Mouse (Mus musculus): ENCODE results near the gene Rhbdf1. TPM values are rescaled to one million over a fixed set of nuclear protein-coding genes. Genes with fewer than 3 reads are reported as not detected.

Gene Rhbdf1
- polyA plus RNA-seq, 1 experiment: 56.7 TPM

DNA sequence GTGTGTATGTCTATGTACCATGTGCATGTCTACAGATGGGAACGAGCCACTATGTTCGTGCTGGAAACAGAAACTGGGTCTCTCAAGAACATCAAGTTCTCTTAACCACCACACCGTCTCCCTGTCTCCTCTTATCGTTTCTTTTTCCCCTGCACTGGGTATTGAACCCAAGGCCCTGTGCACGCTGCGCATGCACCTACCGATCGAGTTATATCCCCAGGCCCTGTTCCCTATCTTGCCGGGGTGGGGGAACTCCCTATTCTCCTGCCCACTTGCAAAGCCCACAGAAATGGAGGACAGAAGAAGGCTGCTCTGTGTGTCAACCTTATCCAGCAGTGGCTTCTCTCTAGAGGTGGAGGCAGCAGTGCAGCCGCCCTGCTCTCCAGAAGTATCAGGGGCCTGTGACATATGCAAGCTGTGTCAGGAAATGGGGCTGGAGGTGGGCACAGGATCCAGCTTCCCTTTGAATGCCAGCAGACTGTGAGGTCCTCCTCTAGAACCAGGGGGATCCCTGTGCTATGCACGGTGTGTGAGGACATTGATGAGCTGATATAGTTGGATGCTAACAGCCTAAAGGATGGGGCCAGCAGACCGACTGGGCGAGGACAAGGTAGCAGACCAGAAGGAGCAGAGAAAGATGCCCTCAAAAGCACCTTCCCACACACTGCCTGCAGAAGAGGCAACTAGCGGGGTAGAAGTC is 23.7 kb downstream of the Rhbdf1 start:
- TF ChIP-seq POLR2A (IDR thresholded peaks at IDR 0.05; ENCODE audit: low read depth, low read length): no peak
- TF ChIP-seq CTCF (IDR thresholded peaks at IDR 0.05; ENCODE audit: extremely low read depth, insufficient read length, insufficient replicate concordance, low read depth, low read length): no peak
- H3K36me3 ChIP-seq (ENCODE audit: control insufficient read depth, insufficient read depth, low read length): no peaks in the 10 kb centered on the region
- H3K27me3 ChIP-seq (ENCODE audit: control insufficient read depth, insufficient read depth, low read length): no peaks in the 10 kb centered on the region
- no peaks in the 10 kb centered on the region for H3K4me1 ChIP-seq (ENCODE audit: control insufficient read depth, insufficient read depth, insufficient read length, low read length)
- H3K4me3 ChIP-seq (ENCODE audit: low read depth, low read length): no peak overlapping the region
- no peak overlapping the region for H3K27ac ChIP-seq (ENCODE audit: insufficient read depth, low read depth, low read length)
- whole genome bisulfite sequencing: 78% methylated on average over 14 of the region's 14 CpGs

DNA sequence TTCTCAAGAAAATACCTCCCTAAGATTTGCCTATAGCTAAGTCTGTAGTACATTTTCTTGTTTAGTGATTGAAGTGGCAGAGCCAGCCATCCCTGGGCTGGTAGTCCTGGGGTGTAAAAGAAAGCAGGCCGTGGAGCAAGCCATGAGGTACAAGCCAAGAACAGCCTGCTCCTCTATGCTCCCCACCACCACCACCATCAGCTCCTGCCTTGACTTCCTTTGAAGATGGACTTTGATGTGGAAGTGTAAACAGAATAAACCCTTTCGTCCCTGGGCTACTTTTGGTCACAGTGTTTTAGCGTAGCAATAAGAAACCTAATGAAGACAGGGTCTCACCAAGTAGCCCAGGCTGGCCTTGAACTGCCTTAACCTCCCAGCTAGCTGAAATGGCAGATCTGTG is 24.3 kb downstream of the Rhbdf1 start:
- Histone ChIP-seq H3K4me3 (ENCODE audit: low read depth, low read length) (no peak overlapping the region), H3K4me1 (ENCODE audit: control insufficient read depth, insufficient read depth, insufficient read length, low read length) (no peaks in the 10 kb centered on the region), H3K36me3 (ENCODE audit: control insufficient read depth, insufficient read depth, low read length) (no peaks in the 10 kb centered on the region), H3K27me3 (ENCODE audit: control insufficient read depth, insufficient read depth, low read length) (no peaks in the 10 kb centered on the region), H3K27ac (ENCODE audit: insufficient read depth, low read depth, low read length) (no peak overlapping the region)
- no peak for TF ChIP-seq POLR2A (IDR thresholded peaks at IDR 0.05; ENCODE audit: low read depth, low read length)
- no peak for TF ChIP-seq CTCF (IDR thresholded peaks at IDR 0.05; ENCODE audit: extremely low read depth, insufficient read length, insufficient replicate concordance, low read depth, low read length)
- 39% methylated on average over 3 of the region's 3 CpGs for WGBS

DNA sequence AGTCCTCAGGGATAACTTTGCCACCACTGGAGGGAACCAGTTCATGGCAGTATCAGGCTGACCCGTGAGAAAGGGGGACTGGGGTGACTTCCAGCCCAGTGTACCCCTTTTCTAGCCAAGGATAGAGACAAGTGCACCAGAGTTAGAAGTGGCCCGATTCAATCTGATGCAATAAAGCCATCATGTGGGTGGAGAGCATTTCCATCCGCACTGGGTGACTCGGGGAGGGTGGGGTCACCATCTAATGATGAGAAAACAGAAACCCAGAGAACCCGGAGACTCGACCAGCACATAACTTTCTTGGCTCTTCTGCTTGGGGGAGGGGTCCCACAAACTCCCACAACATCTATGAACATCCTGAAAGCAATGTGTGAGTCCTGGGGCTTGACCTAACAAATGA is 25.4 kb downstream of the Rhbdf1 start:
- H3K36me3 ChIP-seq (ENCODE audit: control insufficient read depth, insufficient read depth, low read length): no peaks in the 10 kb centered on the region
- WGBS: 31% methylated on average over 6 of the region's 6 CpGs
- no peak overlapping the region for H3K4me3 ChIP-seq (ENCODE audit: low read depth, low read length)
- H3K4me1 ChIP-seq (ENCODE audit: control insufficient read depth, insufficient read depth, insufficient read length, low read length): no peaks in the 10 kb centered on the region
- H3K27me3 ChIP-seq (ENCODE audit: control insufficient read depth, insufficient read depth, low read length): no peaks in the 10 kb centered on the region
- H3K27ac ChIP-seq (ENCODE audit: insufficient read depth, low read depth, low read length): no peak overlapping the region
- TF ChIP-seq CTCF (IDR thresholded peaks at IDR 0.05; ENCODE audit: extremely low read depth, insufficient read length, insufficient replicate concordance, low read depth, low read length) (no peak), POLR2A (IDR thresholded peaks at IDR 0.05; ENCODE audit: low read depth, low read length) (no peak)

DNA sequence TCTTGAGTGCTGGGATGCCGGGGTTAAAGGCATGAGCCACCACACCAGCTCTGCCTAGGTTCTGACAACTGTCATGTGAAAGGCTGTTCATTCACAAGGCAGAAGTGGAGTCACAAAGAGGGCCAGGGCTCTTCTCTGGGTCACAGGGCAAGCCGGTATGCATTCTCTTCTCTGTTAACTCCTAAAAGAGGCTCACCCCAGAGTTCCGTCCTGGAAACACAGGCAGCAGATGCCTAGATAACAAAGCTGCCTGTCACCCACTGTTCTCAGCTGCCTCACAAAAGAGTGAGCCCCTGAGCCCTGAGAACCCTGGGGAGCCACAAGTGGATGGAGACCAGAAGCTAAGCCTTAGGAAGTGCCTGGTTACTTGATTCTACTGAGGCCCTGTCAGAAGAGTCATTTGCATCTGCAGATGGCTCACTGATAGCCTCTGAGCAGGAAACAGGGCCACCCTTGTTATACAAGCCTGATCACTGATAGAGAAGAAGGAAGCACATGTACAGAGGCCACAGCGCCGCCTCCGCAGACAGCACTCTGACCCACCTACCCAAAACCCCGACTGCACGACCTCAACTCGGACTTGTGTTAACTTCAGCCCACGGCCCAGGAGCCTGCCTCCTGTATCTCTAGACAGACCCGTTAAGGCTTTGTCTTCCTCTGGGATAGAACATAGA is 26.1 kb downstream of the Rhbdf1 start:
- H3K4me1 ChIP-seq (ENCODE audit: control insufficient read depth, insufficient read depth, insufficient read length, low read length): no peaks in the 10 kb centered on the region
- H3K27me3 ChIP-seq (ENCODE audit: control insufficient read depth, insufficient read depth, low read length): no peaks in the 10 kb centered on the region
- TF ChIP-seq CTCF (IDR thresholded peaks at IDR 0.05; ENCODE audit: extremely low read depth, insufficient read length, insufficient replicate concordance, low read depth, low read length): no peak
- no peak for TF ChIP-seq POLR2A (IDR thresholded peaks at IDR 0.05; ENCODE audit: low read depth, low read length)
- no peak overlapping the region for H3K4me3 ChIP-seq (ENCODE audit: low read depth, low read length)
- 32% methylated on average over 11 of the region's 11 CpGs for WGBS
- no peaks in the 10 kb centered on the region for H3K36me3 ChIP-seq (ENCODE audit: control insufficient read depth, insufficient read depth, low read length)
- no peak overlapping the region for H3K27ac ChIP-seq (ENCODE audit: insufficient read depth, low read depth, low read length)

DNA sequence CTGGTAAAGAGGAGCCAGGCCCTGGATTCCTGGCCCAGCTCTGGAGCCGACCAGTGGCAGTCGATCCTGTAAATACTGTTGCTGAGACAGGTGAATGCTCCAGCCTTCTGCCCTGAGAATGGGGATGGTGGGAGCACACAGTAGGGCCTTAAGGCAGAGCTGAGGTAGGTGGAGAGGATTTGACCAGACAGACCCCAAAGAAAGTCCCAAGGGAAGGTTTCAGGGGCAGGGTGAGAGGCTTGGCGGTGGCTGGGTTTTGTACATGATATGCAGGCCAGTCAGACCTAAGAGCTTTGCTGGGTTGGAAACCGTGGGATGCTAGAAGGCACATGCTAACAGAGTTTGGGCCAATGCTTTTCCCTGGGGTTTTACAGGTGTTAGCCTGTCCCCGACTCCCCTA is 27.5 kb downstream of the Rhbdf1 start:
- TF ChIP-seq CTCF (IDR thresholded peaks at IDR 0.05; ENCODE audit: extremely low read depth, insufficient read length, insufficient replicate concordance, low read depth, low read length) (no peak), POLR2A (IDR thresholded peaks at IDR 0.05; ENCODE audit: low read depth, low read length) (no peak)
- Histone ChIP-seq H3K27ac (ENCODE audit: insufficient read depth, low read depth, low read length) (no peak overlapping the region), H3K27me3 (ENCODE audit: control insufficient read depth, insufficient read depth, low read length) (no peaks in the 10 kb centered on the region), H3K36me3 (ENCODE audit: control insufficient read depth, insufficient read depth, low read length) (no peaks in the 10 kb centered on the region), H3K4me1 (ENCODE audit: control insufficient read depth, insufficient read depth, insufficient read length, low read length) (no peaks in the 10 kb centered on the region), H3K4me3 (ENCODE audit: low read depth, low read length) (no peak overlapping the region)
- 85% methylated on average over 5 of the region's 5 CpGs for WGBS

DNA sequence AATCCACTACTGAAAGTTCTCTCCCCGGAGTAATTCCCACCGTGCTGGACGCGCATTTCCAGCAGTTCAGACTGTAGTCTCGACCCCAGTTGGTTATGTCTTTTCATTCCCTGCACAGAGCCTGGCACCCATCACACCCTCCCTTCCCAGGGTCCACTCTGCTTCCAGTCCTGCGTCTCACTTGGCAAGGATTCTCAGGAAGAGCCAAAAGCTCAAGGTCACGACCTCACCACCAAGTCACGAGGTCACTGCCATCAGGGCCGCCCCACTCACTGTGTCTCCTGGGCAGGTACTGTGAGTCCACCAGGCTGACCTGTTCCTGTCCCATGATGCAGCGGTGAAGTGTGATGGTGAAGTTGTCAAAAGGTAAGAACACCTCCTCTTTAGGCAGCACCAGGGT is 28.0 kb downstream of the Rhbdf1 start:
- Histone ChIP-seq H3K27ac (ENCODE audit: insufficient read depth, low read depth, low read length) (no peak overlapping the region), H3K4me1 (ENCODE audit: control insufficient read depth, insufficient read depth, insufficient read length, low read length) (no peaks in the 10 kb centered on the region), H3K27me3 (ENCODE audit: control insufficient read depth, insufficient read depth, low read length) (no peaks in the 10 kb centered on the region), H3K4me3 (ENCODE audit: low read depth, low read length) (no peak overlapping the region), H3K36me3 (ENCODE audit: control insufficient read depth, insufficient read depth, low read length) (no peaks in the 10 kb centered on the region)
- TF ChIP-seq POLR2A (IDR thresholded peaks at IDR 0.05; ENCODE audit: low read depth, low read length): no peak
- no peak for TF ChIP-seq CTCF (IDR thresholded peaks at IDR 0.05; ENCODE audit: extremely low read depth, insufficient read length, insufficient replicate concordance, low read depth, low read length)
- 75% methylated on average over 10 of the region's 10 CpGs for WGBS

DNA sequence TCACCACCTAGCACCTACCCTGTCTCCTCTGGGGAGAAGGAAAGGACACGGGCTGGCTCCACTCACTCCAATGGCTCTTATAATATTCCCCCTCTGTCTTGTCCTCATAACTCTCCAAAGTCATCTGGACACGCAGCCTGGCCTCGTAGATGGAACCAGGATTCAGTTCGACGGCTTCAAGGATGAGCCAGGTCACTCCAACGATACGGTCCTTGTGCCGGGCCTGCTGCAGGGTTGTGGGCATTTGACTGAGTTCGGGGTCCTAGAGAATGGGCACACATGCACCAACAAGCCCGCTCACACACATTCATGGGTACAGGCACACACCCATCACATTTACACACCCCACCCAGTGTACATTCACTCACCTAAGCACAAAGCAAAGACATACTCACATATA is 28.9 kb downstream of the Rhbdf1 start:
- no peaks in the 10 kb centered on the region for H3K4me1 ChIP-seq (ENCODE audit: control insufficient read depth, insufficient read depth, insufficient read length, low read length)
- WGBS: 85% methylated on average over 10 of the region's 10 CpGs
- no peak overlapping the region for H3K4me3 ChIP-seq (ENCODE audit: low read depth, low read length)
- TF ChIP-seq CTCF (IDR thresholded peaks at IDR 0.05; ENCODE audit: extremely low read depth, insufficient read length, insufficient replicate concordance, low read depth, low read length) (no peak), POLR2A (IDR thresholded peaks at IDR 0.05; ENCODE audit: low read depth, low read length) (no peak)
- no peak overlapping the region for H3K27ac ChIP-seq (ENCODE audit: insufficient read depth, low read depth, low read length)
- no peaks in the 10 kb centered on the region for H3K27me3 ChIP-seq (ENCODE audit: control insufficient read depth, insufficient read depth, low read length)
- H3K36me3 ChIP-seq (ENCODE audit: control insufficient read depth, insufficient read depth, low read length): no peaks in the 10 kb centered on the region
